Mouse (Mus musculus): Measurements from ENCODE around the gene Erich4. TPM values are rescaled to one million over a fixed set of nuclear protein-coding genes. Genes with fewer than 3 reads are reported as not detected.

Erich4 gene
- polyA plus RNA-seq, 1 experiment, result 0.11 TPM

DNA sequence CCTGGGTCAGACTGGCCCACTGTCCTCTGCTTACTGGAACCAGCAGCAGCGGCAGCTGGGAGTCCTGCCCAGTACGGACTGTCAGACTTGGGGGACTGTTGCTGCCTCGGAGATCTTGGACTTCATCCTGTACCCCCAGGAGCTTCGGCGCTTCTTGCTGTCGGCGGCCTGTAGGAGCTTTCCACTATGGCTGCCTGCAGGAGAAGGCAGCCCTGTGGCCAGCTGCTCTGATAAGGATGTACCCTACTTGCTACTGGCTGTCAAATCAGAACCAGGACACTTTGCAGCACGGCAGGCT is 12.6 kb upstream of the Erich4 start:
- WGBS, result 43% methylated on average over 8 of the region's 8 CpGs
- H3K27me3 ChIP-seq (ENCODE audit: control insufficient read depth, insufficient read depth, low read length), result no peaks in the 10 kb centered on the region
- H3K4me3 ChIP-seq (replicated peaks; ENCODE audit: insufficient read depth, low read depth, low read length), result no peak overlapping the region
- no peak overlapping the region for H3K27ac ChIP-seq (ENCODE audit: insufficient read depth, low read length)
- TF ChIP-seq CTCF (IDR thresholded peaks at IDR 0.05; ENCODE audit: borderline replicate concordance, insufficient read depth, low read depth, low read length), result no peak
- TF ChIP-seq POLR2A (IDR thresholded peaks at IDR 0.05; ENCODE audit: borderline replicate concordance, insufficient read depth, low read length), result no peak
- H3K4me1 ChIP-seq (ENCODE audit: control insufficient read depth, insufficient read depth, low read length), result peaks cover 36% of the 10 kb centered on the region
- DNase-seq, result no peak

DNA sequence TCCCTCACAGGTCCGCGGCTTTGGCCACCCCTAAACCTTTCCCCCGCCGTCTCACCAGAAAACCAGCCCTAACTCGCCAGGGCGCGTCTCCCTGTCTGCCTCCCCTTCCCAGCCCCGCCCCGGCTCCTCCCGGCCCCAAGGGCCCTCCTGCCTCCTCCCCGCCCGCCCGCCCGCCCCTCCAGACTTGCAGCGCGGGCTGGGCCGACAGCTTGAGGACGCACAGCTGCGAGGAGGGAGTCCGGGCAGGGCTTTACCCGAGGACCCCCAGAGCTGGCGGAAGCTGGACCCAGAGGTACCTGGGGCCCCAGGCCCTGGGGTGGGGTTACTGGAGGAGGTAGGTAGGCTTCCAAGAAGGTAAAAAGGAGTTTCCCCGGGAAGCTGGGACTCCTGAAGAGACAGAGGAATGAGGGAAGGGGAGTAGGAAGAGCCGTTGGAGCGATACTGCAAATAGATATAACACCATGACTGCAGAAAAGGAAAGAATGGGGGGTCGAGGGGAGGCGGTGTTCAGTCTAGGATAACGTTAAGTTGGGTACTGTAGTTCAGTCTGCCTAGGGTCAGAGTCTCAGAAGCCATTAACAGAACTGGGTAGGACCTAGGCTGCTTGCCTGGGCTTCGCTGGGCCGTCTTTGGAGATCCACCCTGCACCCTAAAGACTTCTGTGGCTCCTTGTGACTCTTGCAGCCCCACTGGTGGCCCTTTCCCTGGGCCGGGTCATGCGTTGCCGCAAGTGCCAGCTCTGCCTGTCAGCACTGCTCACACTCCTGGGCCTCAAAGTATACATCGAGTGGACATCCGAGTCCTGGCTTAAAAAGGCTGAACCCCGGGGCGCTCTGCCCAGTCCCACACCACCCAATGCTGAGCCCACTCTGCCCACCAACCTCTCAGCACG is 12.0 kb upstream of the Erich4 start:
- no peak for TF ChIP-seq CTCF (IDR thresholded peaks at IDR 0.05; ENCODE audit: borderline replicate concordance, insufficient read depth, low read depth, low read length)
- no peak for TF ChIP-seq POLR2A (IDR thresholded peaks at IDR 0.05; ENCODE audit: borderline replicate concordance, insufficient read depth, low read length)
- no peaks in the 10 kb centered on the region for H3K27me3 ChIP-seq (ENCODE audit: control insufficient read depth, insufficient read depth, low read length)
- peaks cover 36% of the 10 kb centered on the region for H3K4me1 ChIP-seq (ENCODE audit: control insufficient read depth, insufficient read depth, low read length)
- peak overlapping the region; percentile 34 for H3K4me3 ChIP-seq (replicated peaks; ENCODE audit: insufficient read depth, low read depth, low read length)
- DNase-seq, result peak; percentile 21 to 38
- WGBS, result 37% methylated on average over 38 of the region's 38 CpGs
- no peak overlapping the region for H3K27ac ChIP-seq (ENCODE audit: insufficient read depth, low read length)

DNA sequence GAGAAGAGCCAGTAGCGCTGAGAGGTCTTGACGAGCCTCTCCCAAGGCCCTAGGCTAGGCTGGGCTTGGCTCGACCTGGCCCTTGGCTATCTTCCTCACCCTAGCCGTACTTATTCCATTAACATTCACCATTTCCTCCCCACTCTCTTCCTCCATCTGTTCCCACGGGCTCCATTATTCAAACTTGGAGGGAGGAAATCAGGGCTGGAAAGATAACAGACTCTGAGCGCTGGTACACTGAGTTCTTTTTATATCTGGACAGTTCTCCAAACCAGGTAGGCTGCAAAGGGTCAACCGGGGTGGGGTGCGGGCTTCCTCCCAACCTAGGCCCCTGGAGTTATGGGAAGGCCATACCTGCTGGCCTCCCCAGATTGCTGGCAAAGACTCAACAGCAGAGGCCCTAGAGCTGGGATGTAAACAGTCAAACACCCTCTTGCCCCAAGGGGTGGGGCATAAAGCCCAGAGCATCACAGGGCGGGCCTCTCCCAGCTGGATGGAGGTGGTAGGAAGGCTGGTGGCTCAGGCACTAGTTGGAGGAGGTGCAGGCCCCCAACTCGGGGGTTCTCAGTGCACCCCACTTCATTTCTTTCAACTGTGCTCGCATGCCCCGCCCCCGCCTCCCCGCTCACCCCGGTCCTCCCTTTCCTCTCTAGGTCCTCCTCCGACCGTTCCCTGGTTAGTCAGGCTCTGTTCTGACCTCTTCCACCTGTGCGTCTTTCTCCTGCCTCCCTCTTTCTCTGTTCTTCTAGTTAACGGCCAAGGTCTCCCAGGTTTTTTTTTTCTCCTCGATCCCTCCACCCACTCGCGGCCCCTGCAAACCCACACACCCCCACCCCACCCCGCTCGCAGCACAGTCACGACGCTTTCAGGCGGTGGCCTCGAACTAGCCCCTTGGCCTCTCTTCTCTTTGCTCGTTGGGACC is 11.1 kb upstream of the Erich4 start, which contains the start of gene B3gnt8:
TSS of gene B3gnt8 (plus strand) at position 146 of the 922 bp plus-strand sequence.
- peak; percentile 67 to 73 for DNase-seq
- peak within 1 kb of the TSS; percentile 60; the same call in 1 of the 2 replicates for H3K27ac ChIP-seq (ENCODE audit: insufficient read depth, low read length)
- 18% methylated on average over 29 of the region's 29 CpGs for WGBS
- H3K4me1 ChIP-seq (ENCODE audit: control insufficient read depth, insufficient read depth, low read length), result peaks cover 36% of the 10 kb centered on the region
- H3K27me3 ChIP-seq (ENCODE audit: control insufficient read depth, insufficient read depth, low read length), result no peaks in the 10 kb centered on the region
- TF ChIP-seq POLR2A (IDR thresholded peaks at IDR 0.05; ENCODE audit: borderline replicate concordance, insufficient read depth, low read length) (no peak), CTCF (IDR thresholded peaks at IDR 0.05; ENCODE audit: borderline replicate concordance, insufficient read depth, low read depth, low read length) (no peak)
- H3K4me3 ChIP-seq (replicated peaks; ENCODE audit: insufficient read depth, low read depth, low read length), result peak within 1 kb of the TSS; percentile 34

DNA sequence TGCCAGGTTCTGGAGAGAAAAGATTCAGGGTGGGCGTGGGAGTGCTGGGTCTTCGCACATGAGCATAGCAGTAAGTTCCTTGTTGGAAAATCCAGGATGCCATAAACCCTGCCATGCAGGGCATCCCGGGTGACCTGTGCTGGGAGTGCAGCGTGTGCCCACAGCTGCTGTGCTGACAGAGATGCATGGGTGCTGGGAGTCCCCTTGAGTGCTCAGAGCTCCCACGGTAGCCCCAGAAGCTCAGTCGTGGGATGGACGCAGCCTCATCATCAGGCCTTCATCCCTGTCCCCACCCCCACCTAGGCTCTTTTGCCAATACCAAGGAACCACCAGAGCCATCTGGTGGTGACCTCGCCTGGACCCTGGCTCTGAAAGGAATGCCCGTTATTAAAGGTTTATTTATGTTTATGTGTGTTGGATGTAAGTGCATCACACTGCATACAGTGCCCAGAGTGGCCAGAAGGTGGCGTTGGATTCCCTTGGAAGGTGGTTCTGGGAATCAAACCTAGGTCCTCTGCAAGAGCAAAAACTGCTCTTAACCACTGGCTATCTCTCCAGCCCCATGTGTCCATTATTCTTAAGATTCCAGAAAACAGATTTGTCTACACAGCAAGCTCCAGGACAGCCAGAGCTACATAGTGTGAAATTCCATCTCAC is 10.0 kb upstream of the Erich4 start:
- TF ChIP-seq POLR2A (IDR thresholded peaks at IDR 0.05; ENCODE audit: borderline replicate concordance, insufficient read depth, low read length) (no peak), CTCF (IDR thresholded peaks at IDR 0.05; ENCODE audit: borderline replicate concordance, insufficient read depth, low read depth, low read length) (peak; percentile 57)
- 73% methylated on average over 10 of the region's 10 CpGs for WGBS
- H3K27ac ChIP-seq (ENCODE audit: insufficient read depth, low read length), result peak overlapping the region; percentile 60; the same call in 1 of the 2 replicates

DNA sequence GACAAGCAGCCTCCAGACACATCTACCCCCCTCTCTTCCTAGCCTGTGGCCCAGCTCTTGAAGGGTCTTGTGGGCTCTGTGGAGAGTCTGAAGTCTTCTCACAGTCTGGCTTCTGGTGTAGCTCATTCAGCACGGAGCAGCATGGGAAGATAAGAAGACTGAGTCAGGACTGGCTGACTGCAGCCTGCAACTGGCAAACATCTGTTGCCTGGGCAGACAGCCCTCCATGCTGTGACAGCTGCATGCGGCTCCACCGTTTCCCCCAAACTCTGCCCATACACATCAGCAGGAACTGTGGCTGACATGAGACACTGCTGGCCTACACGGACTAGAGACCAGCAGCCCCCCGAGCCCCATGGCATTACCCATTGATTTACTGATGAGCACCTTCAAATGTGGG is 9.2 kb upstream of the Erich4 start:
- DNase-seq, result peak in 1 of 2 experiments; percentile 17
- TF ChIP-seq POLR2A (IDR thresholded peaks at IDR 0.05; ENCODE audit: borderline replicate concordance, insufficient read depth, low read length) (no peak), CTCF (IDR thresholded peaks at IDR 0.05; ENCODE audit: borderline replicate concordance, insufficient read depth, low read depth, low read length) (no peak)
- Histone ChIP-seq H3K4me3 (replicated peaks; ENCODE audit: insufficient read depth, low read depth, low read length) (no peak overlapping the region), H3K4me1 (ENCODE audit: control insufficient read depth, insufficient read depth, low read length) (peaks cover 33% of the 10 kb centered on the region), H3K27me3 (ENCODE audit: control insufficient read depth, insufficient read depth, low read length) (no peaks in the 10 kb centered on the region), H3K27ac (ENCODE audit: insufficient read depth, low read length) (no peak overlapping the region)
- WGBS, result 35% methylated on average over 5 of the region's 5 CpGs

More for the DNA sequence above, 10.0 kb upstream of the Erich4 start:
- H3K4me1 ChIP-seq (ENCODE audit: control insufficient read depth, insufficient read depth, low read length), result peaks cover 36% of the 10 kb centered on the region
- no peaks in the 10 kb centered on the region for H3K27me3 ChIP-seq (ENCODE audit: control insufficient read depth, insufficient read depth, low read length)
- DNase-seq, result peak in 1 of 2 experiments; percentile 50
- no peak overlapping the region for H3K4me3 ChIP-seq (replicated peaks; ENCODE audit: insufficient read depth, low read depth, low read length)

DNA sequence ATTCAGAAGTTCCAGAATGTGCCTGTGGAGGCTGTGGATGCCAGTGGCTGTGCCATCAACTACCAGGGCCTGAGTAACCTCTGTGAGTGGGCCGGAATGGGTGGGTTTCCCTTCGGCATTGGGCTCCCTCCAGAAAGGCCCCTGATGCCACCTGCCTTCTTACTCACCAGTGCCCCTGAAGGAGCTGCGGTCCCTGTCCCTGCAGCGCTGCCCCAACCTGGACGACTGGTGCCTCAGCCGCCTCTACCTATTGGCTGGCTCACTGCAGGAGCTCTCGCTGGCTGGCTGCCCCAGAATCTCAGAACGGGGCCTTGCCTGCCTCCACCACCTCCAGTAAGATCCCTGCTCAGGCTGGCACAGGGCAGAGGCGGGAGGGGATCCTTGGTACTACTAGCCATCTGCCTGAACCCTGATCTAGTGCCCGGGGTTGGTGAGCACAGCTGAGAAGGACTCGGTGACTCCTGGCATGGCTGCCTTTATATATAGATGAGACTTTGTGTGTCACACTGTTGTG is 8.2 kb upstream of the Erich4 start:
- H3K27ac ChIP-seq (ENCODE audit: insufficient read depth, low read length), result no peak overlapping the region
- 18% methylated on average over 11 of the region's 11 CpGs for WGBS
- H3K4me3 ChIP-seq (replicated peaks; ENCODE audit: insufficient read depth, low read depth, low read length), result no peak overlapping the region
- H3K4me1 ChIP-seq (ENCODE audit: control insufficient read depth, insufficient read depth, low read length), result peaks cover 27% of the 10 kb centered on the region
- DNase-seq, result peak; percentile 63 to 71
- H3K27me3 ChIP-seq (ENCODE audit: control insufficient read depth, insufficient read depth, low read length), result no peaks in the 10 kb centered on the region
- no peak for TF ChIP-seq CTCF (IDR thresholded peaks at IDR 0.05; ENCODE audit: borderline replicate concordance, insufficient read depth, low read depth, low read length)
- TF ChIP-seq POLR2A (IDR thresholded peaks at IDR 0.05; ENCODE audit: borderline replicate concordance, insufficient read depth, low read length), result no peak

DNA sequence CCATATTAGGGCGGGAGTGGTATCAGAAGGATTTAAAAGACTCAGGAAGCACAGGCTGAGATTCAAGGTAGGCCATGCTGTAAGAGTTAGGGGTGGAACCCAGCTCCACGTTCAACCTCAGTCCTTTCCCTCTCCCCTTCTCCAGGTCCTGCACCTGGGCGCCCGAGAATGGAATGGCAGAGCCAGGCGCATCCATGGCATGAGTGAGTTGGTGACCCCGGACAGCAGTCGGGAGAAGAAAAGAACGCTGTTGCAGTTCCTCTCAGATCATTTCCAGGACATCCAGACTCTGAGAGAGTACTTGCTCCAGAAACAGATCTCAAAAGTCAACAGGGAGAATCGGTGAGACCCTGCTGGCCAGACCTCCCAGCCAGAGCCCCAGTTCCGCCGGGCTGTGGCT is 5.1 kb upstream of the Erich4 start:
- TF ChIP-seq CTCF (IDR thresholded peaks at IDR 0.05; ENCODE audit: borderline replicate concordance, insufficient read depth, low read depth, low read length), result no peak
- no peak for TF ChIP-seq POLR2A (IDR thresholded peaks at IDR 0.05; ENCODE audit: borderline replicate concordance, insufficient read depth, low read length)
- Histone ChIP-seq H3K4me1 (ENCODE audit: control insufficient read depth, insufficient read depth, low read length) (peaks cover 15% of the 10 kb centered on the region), H3K27me3 (ENCODE audit: control insufficient read depth, insufficient read depth, low read length) (no peaks in the 10 kb centered on the region), H3K27ac (ENCODE audit: insufficient read depth, low read length) (no peak overlapping the region), H3K4me3 (replicated peaks; ENCODE audit: insufficient read depth, low read depth, low read length) (no peak overlapping the region)
- DNase-seq, result no peak
- 88% methylated on average over 11 of the region's 11 CpGs for WGBS
